Mouse (Mus musculus) small intestine, adult 2 months (tissue): ENCODE measurements around the gene AC161166.1.

Experiments
- CTCF ChIP-seq: fragments of 200-500 bp; IDR thresholded peaks from 2 replicates; pipeline ENCODE4 v1.5.1; 2012; ENCODE audit warnings: low read depth, mild to moderate bottlenecking, control low read depth, inconsistent platforms, low read length, moderate library complexity, mixed read lengths; ENCODE audit not compliant: insufficient replicate concordance, insufficient read length; ENCODE audit errors: extremely low read depth
- POLR2A ChIP-seq: fragments of 200-500 bp; IDR thresholded peaks from 2 replicates; pipeline ENCODE4 v1.6.1; 2012; ENCODE audit warnings: low read depth, mild to moderate bottlenecking, control low read depth, inconsistent platforms, low read length, moderate library complexity

DNA sequence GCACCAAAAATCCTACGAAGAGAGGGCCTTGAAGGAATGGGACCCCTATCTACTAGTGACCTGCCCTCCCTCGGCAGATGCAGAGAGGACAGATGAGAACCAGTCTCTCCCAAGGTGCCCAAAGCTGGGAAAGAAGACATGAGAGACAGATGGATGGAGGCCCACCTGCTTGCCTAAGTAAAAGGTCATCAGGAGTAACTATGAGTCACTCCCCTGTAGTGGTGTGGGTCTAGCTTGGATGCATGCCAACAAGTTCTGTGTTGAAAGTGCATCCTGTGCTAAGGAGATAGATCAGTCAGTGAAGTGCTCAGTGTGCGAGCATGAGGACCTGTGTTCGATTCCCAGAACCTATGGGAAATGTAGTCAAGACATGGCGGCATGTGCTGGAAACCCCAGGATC is 33.3 kb downstream of the AC161166.1 start:
- TF ChIP-seq CTCF (no peak), POLR2A (no peak)
